Mouse (Mus musculus) urinary bladder, postnatal 4 days (tissue): ENCODE measurements around the gene Atp5mpl.

Experiments
- DNase-seq, 2 experiments: peaks; one replicate each; pipeline ENCODE4 v3.0.0; 2021 to 2022; ENCODE audit warnings: low spot score in 2 of 2

Atp5mpl gene

GRCm38 (mm10) chr12:111966683-111967173, at the start of gene Atp5mpl:
Gene Atp5mpl (minus strand): TSS chr12:111966977.
- peak; percentile 94 to 98 for DNase-seq

- DNase-seq: no peak
Observed at GRCm38 (mm10) chr12:112016346-112016745, 49.6 kb upstream of the Atp5mpl start.

GRCm38 (mm10) chr12:112013271-112013801, 46.6 kb upstream of the Atp5mpl start:
- DNase-seq: no peak

- no peak for DNase-seq
Observed at GRCm38 (mm10) chr12:112012511-112013270, 45.9 kb upstream of the Atp5mpl start.

GRCm38 (mm10) chr12:112001223-112001622, 34.4 kb upstream of the Atp5mpl start:
- peak in 1 of 2 experiments; percentile 74 for DNase-seq

- no peak for DNase-seq
Observed at GRCm38 (mm10) chr12:111999735-112000134, 33.0 kb upstream of the Atp5mpl start.

GRCm38 (mm10) chr12:111995161-111995560, 28.4 kb upstream of the Atp5mpl start:
- no peak for DNase-seq

- DNase-seq: no peak
Observed at GRCm38 (mm10) chr12:111992626-111993025, 25.8 kb upstream of the Atp5mpl start.

- DNase-seq: no peak
Observed at GRCm38 (mm10) chr12:111986756-111987155, 20.0 kb upstream of the Atp5mpl start.

- no peak for DNase-seq
Observed at GRCm38 (mm10) chr12:111983165-111983564, 16.4 kb upstream of the Atp5mpl start.

- DNase-seq: no peak
Observed at GRCm38 (mm10) chr12:111981831-111982230, 15.1 kb upstream of the Atp5mpl start.

- no peak for DNase-seq
Observed at GRCm38 (mm10) chr12:111980887-111981367, 14.2 kb upstream of the Atp5mpl start, which contains the start of gene Rd3l. Gene Rd3l (minus strand): TSS chr12:111981317.

- no peak for DNase-seq
Observed at GRCm38 (mm10) chr12:111978274-111978673, 11.5 kb upstream of the Atp5mpl start.

- DNase-seq: no peak
Observed at GRCm38 (mm10) chr12:111977138-111977537, 10.4 kb upstream of the Atp5mpl start.

- no peak for DNase-seq
Observed at GRCm38 (mm10) chr12:111974578-111974977, 7.8 kb upstream of the Atp5mpl start.

GRCm38 (mm10) chr12:111972504-111972903, 5.7 kb upstream of the Atp5mpl start:
- DNase-seq: no peak

- no peak for DNase-seq
Observed at GRCm38 (mm10) chr12:111971231-111971686, 4.5 kb upstream of the Atp5mpl start, which contains the start of gene Tdrd9. Gene Tdrd9 (plus strand): TSS chr12:111971559.

- no peak for DNase-seq
Observed at GRCm38 (mm10) chr12:111970085-111970484, 3.3 kb upstream of the Atp5mpl start.

- DNase-seq: no peak
Observed at GRCm38 (mm10) chr12:111963339-111963738, 3.4 kb downstream of the Atp5mpl start.

- peak; percentile 43 to 75 for DNase-seq
Observed at GRCm38 (mm10) chr12:111958101-111958865, 8.5 kb downstream of the Atp5mpl start.

GRCm38 (mm10) chr12:111956173-111956572, 10.6 kb downstream of the Atp5mpl start:
- no peak for DNase-seq

- DNase-seq: no peak
Observed at GRCm38 (mm10) chr12:111951701-111952100, 15.1 kb downstream of the Atp5mpl start.
